Mouse (Mus musculus) frontal cortex, postnatal 14 days (tissue): ENCODE results near the gene Prcp.
"Not testable (repeated sequence)": the region's sequence is repeated elsewhere in the genome, so short reads cannot be mapped to it uniquely, and the experiment has no call there.

Source experiments
- DNase-seq, 2 experiments: peaks; one replicate each; pipeline ENCODE4 v3.0.0; 2022; ENCODE audit warnings: low spot score in 2 of 2

Prcp gene

GRCm38 (mm10) chr7:92890618-92891230 is 16.5 kb downstream of the Prcp start:
- DNase-seq = no peak

GRCm38 (mm10) chr7:92893478-92893877 is 19.2 kb downstream of the Prcp start:
- no peak for DNase-seq

GRCm38 (mm10) chr7:92896036-92896435 is 21.8 kb downstream of the Prcp start:
- no peak for DNase-seq

DNA sequence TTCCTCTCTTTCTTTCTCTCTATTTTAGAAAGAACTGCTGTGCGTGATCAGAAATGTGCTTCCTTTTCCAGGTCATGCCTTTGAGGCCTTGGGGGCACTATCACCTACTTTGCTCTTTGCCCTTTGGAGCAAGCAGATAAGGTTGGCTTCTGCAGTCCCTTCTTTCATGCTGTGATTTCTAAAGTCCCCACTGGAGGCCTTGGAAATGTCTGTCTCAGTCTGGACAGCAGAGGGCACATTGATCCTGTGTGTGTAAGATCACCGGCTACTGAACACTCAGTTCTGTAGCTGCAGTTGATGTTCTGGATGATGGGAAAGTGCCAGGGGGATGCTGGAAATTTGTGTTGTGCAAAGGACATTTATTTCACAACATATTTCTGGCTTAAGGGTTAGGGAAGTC is 22.8 kb downstream of the Prcp start:
- peak in 1 of 2 experiments; percentile 15 for DNase-seq

DNA sequence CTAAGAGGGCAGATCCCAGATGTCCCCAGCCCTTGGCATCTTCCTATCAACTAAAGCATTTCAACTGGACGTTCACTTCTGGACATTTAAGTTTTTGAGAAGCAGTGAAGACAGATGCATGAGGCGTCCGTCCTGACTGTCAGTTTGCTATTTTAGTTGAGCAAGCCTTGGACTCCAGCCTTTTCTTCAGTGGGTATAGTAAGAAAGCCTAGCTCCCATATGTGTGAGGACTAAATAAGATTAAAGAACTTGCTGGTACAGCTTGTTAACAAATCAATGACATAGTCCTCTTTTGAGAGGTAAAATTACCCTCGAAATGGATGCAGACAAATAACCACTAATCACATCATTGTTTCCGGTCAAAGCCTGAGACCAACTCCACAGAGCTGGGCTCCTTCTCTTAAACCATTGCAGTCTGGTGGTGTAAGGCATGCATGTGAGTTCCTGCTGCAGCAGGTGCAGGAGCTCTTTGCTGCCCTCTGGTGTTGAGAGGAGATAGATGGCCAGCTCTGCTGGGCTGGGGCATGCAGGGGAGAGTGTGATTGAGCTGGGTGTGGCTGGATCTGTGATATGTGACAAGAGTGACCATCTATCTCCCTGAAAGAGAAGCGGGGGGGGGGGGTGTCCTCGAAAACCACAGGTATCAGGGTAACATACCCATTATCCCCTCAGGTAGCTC is 29.2 kb downstream of the Prcp start:
- DNase-seq = peak; percentile 12 to 44

DNA sequence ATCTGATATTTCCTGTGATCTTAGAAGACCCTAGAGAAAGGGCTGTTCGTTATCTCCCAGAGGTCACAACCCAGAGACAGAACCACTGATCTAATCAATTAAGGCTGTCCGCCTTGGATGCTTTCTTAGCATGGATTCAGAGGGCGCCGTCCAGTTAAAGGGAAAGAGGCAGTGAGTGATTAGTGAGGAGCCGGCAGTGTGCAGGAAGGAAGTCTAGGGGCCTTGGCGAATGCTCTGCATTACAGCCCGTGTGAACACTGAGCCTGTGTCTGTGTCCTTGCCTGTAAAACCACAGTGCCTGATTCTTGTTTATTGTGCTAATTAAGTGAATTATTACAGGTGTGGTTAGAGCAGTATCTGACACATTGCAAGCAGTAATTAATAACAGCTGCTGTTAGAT is 30.0 kb downstream of the Prcp start:
- not testable (repeated sequence) for DNase-seq

- no peak for DNase-seq
These were observed 46.0 kb downstream of the Prcp start for GRCm38 (mm10) chr7:92920172-92920856.

- DNase-seq = no peak
These were observed 46.5 kb downstream of the Prcp start for GRCm38 (mm10) chr7:92920857-92921172.

GRCm38 (mm10) chr7:92932792-92933191 is 58.5 kb downstream of the Prcp start:
- no peak for DNase-seq

GRCm38 (mm10) chr7:92933308-92933948 is 59.2 kb downstream of the Prcp start:
- DNase-seq = not testable (repeated sequence)

DNA sequence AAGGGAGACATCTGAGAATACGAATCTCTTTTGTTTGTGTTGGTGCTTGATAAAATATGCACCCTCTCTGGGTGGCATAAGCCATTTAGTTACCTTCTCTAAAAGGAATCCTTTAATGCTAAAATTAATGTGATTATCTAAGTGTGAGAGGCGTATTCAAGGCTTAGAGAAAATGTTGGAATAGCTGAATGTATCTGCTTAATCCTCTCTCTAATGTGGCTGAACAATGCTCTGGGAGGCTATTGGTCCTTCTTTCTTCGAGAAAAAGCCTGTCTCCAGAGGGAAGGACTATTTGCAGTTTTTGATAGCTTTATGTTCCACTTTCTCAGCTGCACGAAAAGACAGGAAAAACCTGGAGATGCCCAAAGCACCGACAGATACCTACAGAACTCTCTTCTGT is 62.5 kb downstream of the Prcp start:
- no peak for DNase-seq

GRCm38 (mm10) chr7:92937955-92938354 is 63.7 kb downstream of the Prcp start:
- peak; percentile 10 to 13 for DNase-seq

DNA sequence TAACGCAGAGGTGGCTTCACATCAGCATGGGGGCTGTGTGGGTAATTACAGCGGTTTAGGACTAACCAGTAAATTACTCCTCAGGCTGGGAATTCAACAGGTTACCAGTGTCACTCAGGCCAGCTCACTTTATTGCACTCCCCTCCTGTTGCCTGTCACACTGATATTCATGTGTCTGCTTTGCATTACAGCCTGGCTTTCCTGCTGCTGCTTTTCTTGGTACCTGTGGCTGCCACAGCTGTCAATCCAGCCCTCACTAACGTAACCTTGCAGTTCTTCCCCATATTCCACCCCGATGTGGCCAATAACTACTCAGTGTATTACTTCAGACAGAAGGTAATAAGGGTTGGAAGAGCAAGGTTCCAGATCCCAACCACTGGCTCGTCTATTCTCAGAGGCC is 65.5 kb downstream of the Prcp start:
- no peak for DNase-seq

- no peak for DNase-seq
These were observed 76.5 kb downstream of the Prcp start for GRCm38 (mm10) chr7:92950775-92951174.

GRCm38 (mm10) chr7:92952210-92952609 is 77.9 kb downstream of the Prcp start:
- no peak for DNase-seq

DNA sequence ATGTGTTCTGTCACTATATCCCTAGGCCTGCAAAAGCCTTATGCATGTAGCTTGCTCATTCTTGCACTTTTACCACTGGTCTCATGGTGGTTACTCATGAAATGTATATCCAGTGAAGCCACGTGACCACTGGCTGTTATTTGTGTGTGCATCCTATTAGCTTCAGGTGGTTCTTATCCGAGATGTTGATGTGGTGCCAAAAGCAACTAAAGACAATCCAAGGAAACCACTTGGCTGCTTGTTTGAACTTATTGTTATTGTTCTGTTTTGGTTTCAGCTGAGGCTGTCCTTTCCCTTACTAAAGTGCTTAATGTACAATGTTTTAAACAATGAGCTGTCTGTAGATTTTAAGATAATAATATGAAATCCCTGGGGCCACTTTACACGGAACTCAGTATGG is 85.5 kb downstream of the Prcp start:
- no peak for DNase-seq

GRCm38 (mm10) chr7:92961876-92962275 is 87.6 kb downstream of the Prcp start:
- no peak for DNase-seq

DNA sequence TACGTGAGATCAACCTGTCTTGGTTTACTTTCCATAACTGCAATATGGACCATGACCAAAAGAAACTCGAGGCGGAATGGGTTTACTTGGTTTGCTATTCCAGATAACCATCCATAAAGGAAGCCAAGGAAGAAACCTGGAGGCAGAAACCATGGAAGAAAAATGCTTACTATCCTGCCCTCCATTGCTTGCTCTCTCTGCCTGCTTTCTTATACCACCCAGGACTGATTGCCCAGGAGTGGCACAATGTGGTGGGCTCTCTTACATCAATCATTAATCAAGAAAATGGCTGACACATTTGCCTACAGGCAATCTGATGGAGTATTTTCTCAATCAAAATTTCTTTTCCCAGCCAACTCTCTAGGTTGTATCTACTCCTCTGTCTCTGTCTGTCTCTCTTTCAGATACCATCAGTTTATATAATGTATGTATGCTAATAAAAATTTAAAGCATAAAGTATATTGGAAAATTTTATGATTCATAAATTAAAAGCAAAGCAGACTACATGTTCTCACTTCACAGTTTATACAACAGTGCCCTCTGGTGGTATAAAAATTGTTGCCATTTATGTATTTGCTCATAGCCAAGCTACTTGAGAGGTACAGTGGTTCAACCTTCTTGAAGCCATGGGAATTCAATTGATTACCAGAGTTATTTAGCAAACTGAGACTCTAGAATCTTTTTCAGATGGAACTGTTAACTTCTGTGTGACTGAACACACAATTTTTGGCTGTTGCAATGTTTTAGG is 90.7 kb downstream of the Prcp start:
- DNase-seq = no peak

GRCm38 (mm10) chr7:92967381-92968127 is 93.3 kb downstream of the Prcp start:
- peak; percentile 22 to 37 for DNase-seq

DNA sequence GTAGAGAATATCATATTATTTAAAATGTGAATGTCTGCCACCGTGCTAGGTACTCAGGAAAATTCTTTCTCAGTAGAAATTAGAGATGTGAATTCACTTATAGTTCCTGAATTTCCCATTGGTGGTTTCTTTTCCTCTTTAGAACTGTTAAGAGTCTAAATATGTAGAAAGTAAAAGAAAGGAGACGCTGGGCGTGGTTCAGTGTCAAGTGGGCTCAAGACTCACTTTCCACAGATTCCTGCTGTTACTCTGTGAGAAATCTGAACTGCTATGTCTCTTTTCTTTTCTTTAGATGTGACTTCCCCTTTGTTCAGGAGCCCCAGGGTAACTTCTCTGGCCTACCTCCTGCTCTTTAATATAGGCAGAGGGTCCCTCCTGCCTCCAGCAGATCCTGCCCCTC is 103.2 kb downstream of the Prcp start:
- DNase-seq = no peak

- no peak for DNase-seq
These were observed 104.0 kb downstream of the Prcp start for GRCm38 (mm10) chr7:92978225-92978624.
